Comparison of ENCODE assay signal across 10 mouse cellular contexts in the genomic region with DNA sequence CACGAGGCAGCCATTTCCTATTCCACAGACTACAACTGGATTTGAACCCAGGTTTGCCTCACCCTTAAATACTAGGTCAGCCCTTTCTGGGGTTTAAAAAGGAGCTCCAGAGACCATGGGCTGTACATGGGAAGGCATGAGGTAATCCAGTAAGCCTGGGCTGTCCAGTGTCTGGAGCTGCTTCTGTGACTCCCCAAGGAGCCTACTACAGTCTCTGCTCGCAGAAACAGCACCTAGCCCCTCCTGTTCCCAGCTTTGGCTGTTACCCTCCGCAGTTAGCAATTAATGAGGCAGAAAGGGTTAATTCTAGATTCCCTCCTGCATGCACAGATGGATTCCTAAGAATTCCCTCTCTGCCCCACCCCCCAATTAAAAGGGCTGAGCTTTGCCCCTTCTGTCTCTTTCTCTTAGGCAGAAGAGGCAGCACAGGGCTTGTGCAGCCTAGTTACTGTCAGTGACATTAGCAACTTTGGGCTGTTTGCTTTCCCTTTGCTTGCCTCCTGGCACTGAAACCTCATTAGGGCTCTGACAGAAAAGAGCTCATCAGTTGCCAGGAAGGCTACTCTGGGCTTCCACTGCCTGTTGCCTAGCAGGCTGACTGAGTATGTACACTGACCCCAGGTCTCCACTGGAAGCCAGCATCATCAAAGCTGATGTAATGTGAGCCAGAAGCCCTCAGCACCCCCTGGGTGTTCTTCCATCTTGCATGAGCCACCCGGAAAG. TPM values are rescaled to one million over a fixed set of nuclear protein-coding genes. Genes with fewer than 3 reads are reported as not detected.
DNase-seq lines count a peak whose midpoint lies in the region; ATAC-seq and TF ChIP-seq lines count a peak whose summit lies in the region.
"Had no signal": no experiment of that assay in that cellular context is flagged by ENCODE, and none has a peak within 500 bp of the region (broad histone marks: within the 10 kb centered on the region; RNA-seq: fewer than 3 reads in every experiment).

A gene (plus strand): TSS at position 424 of the 723 bp plus-strand sequence.

- no peaks in the 10 kb centered on the region for H3K9me3 ChIP-seq in embryonic facial prominence, embryonic 11.5 days (replicated peaks; ENCODE audit: control insufficient read depth, low read length)
- no peaks in the 10 kb centered on the region for H3K9me3 ChIP-seq in kidney, postnatal 0 days (replicated peaks; ENCODE audit: low read length)
- H3K9me3 ChIP-seq in neural tube, embryonic 12.5 days, result no peaks in the 10 kb centered on the region

- H3K4me2 ChIP-seq in embryonic facial prominence, embryonic 11.5 days (ENCODE audit: low read depth, low read length), result no peak within 1 kb of the TSS
- H3K4me2 ChIP-seq in kidney, postnatal 0 days (ENCODE audit: low read length), result no peak within 1 kb of the TSS
- H3K4me2 ChIP-seq in neural tube, embryonic 12.5 days (replicated peaks), result no peak within 1 kb of the TSS

- no peaks in the 10 kb centered on the region for H3K27me3 ChIP-seq in embryonic facial prominence, embryonic 11.5 days (ENCODE audit: control insufficient read depth, insufficient read depth, low read length)
- H3K27me3 ChIP-seq in kidney, postnatal 0 days (ENCODE audit: insufficient read depth, low read length), result no peaks in the 10 kb centered on the region
- no peaks in the 10 kb centered on the region for H3K27me3 ChIP-seq in neural tube, embryonic 12.5 days (replicated peaks)

- no peak within 1 kb of the TSS; the same call in 1 of the 2 replicates for H3K9ac ChIP-seq in embryonic facial prominence, embryonic 11.5 days (replicated peaks; ENCODE audit: low read length)
- H3K9ac ChIP-seq in kidney, postnatal 0 days (ENCODE audit: low read depth, low read length), result no peak within 1 kb of the TSS
- H3K9ac ChIP-seq in neural tube, embryonic 12.5 days, result no peak within 1 kb of the TSS

- no peak within 1 kb of the TSS for H3K27ac ChIP-seq in embryonic facial prominence, embryonic 11.5 days (replicated peaks; ENCODE audit: low read depth, low read length)
- H3K27ac ChIP-seq in kidney, postnatal 0 days, result no peak within 1 kb of the TSS
- H3K27ac ChIP-seq in neural tube, embryonic 12.5 days, result no peak within 1 kb of the TSS

- no peak for TF ChIP-seq CTCF in kidney, postnatal 0 days (IDR thresholded peaks at IDR 0.05; ENCODE audit: low read depth)

- no peaks in the 10 kb centered on the region for H3K36me3 ChIP-seq in embryonic facial prominence, embryonic 11.5 days (replicated peaks; ENCODE audit: control insufficient read depth, insufficient read depth, low read depth, low read length)
- H3K36me3 ChIP-seq in kidney, postnatal 0 days (ENCODE audit: insufficient read depth, low read length), result no peaks in the 10 kb centered on the region
- no peaks in the 10 kb centered on the region for H3K36me3 ChIP-seq in neural tube, embryonic 12.5 days

- 21% methylated on average over 4 of the region's 4 CpGs for WGBS in embryonic facial prominence, embryonic 11.5 days
- WGBS in kidney, postnatal 0 days, result 35% methylated on average over 4 of the region's 4 CpGs
- WGBS in neural tube, embryonic 12.5 days, result 24% methylated on average over 4 of the region's 4 CpGs

- H3K4me3 ChIP-seq in embryonic facial prominence, embryonic 11.5 days (ENCODE audit: low read depth, low read length), result no peak within 1 kb of the TSS
- no peak within 1 kb of the TSS for H3K4me3 ChIP-seq in kidney, postnatal 0 days (replicated peaks; ENCODE audit: low read depth, low read length)
- H3K4me3 ChIP-seq in neural tube, embryonic 12.5 days, result no peak within 1 kb of the TSS

- peak; percentile 14 for DNase-seq in kidney, adult 9 months
- DNase-seq in kidney, postnatal 25 days, result no peak
- DNase-seq in embryonic facial prominence, embryonic 11.5 days (ENCODE audit: low spot score), result peak; percentile 42
- peak; percentile 25 for DNase-seq in kidney, postnatal 0 days (ENCODE audit: low spot score)
- no peak for DNase-seq in c-Kit-positive CD71-positive TER-119-positive erythroid progenitor cells, embryonic 14.5 days (ENCODE audit: low spot score)
- DNase-seq in spleen, adult 18-20 months, result no peak
- DNase-seq in adrenal gland, adult 18-20 months (ENCODE audit: low spot score in 2 of 2), result no peak

- ATAC-seq in embryonic facial prominence, embryonic 11.5 days (replicated peaks; ENCODE audit: insufficient number of reproducible peaks, low FRiP score, low TSS enrichment, low read depth), result 0 out of 2 replicates have a peak, but pooled peaks have one; percentile 67
- ATAC-seq in kidney, postnatal 0 days (replicated peaks; ENCODE audit: low FRiP score, low read depth), result no peak
- ATAC-seq in neural tube, embryonic 12.5 days (ENCODE audit: low FRiP score, low read depth), result 0 out of 2 replicates have a peak, but pooled peaks have one; percentile 50

- no peaks in the 10 kb centered on the region; the same call in 1 of the 2 replicates for H3K4me1 ChIP-seq in embryonic facial prominence, embryonic 11.5 days (ENCODE audit: control insufficient read depth, insufficient read depth, low read length)
- H3K4me1 ChIP-seq in kidney, postnatal 0 days (replicated peaks; ENCODE audit: insufficient read depth, low read length), result 0 out of 2 replicates have a peak, but pooled peaks cover 6% of the 10 kb centered on the region
- H3K4me1 ChIP-seq in neural tube, embryonic 12.5 days, result peaks cover 10% of the 10 kb centered on the region

RNA-seq across cellular contexts. Expression of the gene that starts here (rescaled TPM):
- polyA plus RNA-seq in embryonic facial prominence, embryonic 11.5 days (2014; fragmentation: Nextera tagmentation; extraction: Ambion mirVana), result 0.13 TPM in 1 of 2 replicates, not detected in the other
- not detected in 2 replicates for polyA plus RNA-seq in kidney, postnatal 0 days (2015; fragmentation: Nextera tagmentation; extraction: Ambion mirVana)
- polyA plus RNA-seq in neural tube, embryonic 12.5 days (2016; fragmentation: Nextera tagmentation; extraction: Ambion mirVana), result 0.06 and 0.13 TPM in 2 replicates
- under 1 TPM in 1 of 2 experiments, not detected in 1; 0.17 TPM for total RNA-seq in adrenal gland, adult 18-20 months (2021)
- total RNA-seq: CH12.LX; common myeloid progenitor, adult 5-6 weeks had no signal

Comparison
In these comparisons a context has a peak if more than half of its experiments do, and no peak if none do; other contexts are left out.
1. Peak in DNase-seq and ATAC-seq in embryonic facial prominence, embryonic 11.5 days; RNA of the gene not detected or under 1 TPM.
2. Peak in DNase-seq in kidney, postnatal 0 days; RNA of the gene not detected or under 1 TPM.
3. Peak in ATAC-seq in neural tube, embryonic 12.5 days; RNA of the gene not detected or under 1 TPM.